Mouse (Mus musculus): ENCODE measurements around the gene Rad17. TPM values are rescaled to one million over a fixed set of nuclear protein-coding genes. Genes with fewer than 3 reads are reported as not detected.
A peak's percentile ranks its signal among the peaks of the same experiment; 100 is the strongest.

The Rad17 gene
- total and polyA plus RNA-seq, 3 experiments, result 8.9 to 48.6 (median 43.9) TPM

- Histone ChIP-seq H3K36me3 (replicated peaks) (no peaks in the 10 kb centered on the region), H3K9me3 (replicated peaks) (no peaks in the 10 kb centered on the region), H3K27me3 (ENCODE audit: insufficient read depth, low read length) (peaks cover 38% of the 10 kb centered on the region), H3K4me1 (ENCODE audit: insufficient read depth, low read depth, low read length) (peaks cover 14% of the 10 kb centered on the region; the same call in 1 of the 2 replicates), H3K4me3 (ENCODE audit: low read depth, low read length) (no peak overlapping the region)
- DNase-seq (ENCODE audit: low spot score) (no peak), ATAC-seq (ENCODE audit: extremely low read depth, insufficient number of reproducible peaks, low FRiP score, poor library complexity, severe bottlenecking) (no peak)
- no peak for TF ChIP-seq CTCF (IDR thresholded peaks at IDR 0.05; ENCODE audit: low read depth, low read length)
Measured at GRCm38 (mm10) chr13:100681615-100682014, 30.8 kb upstream of the Rad17 start.

GRCm38 (mm10) chr13:100675936-100676635, 25.2 kb upstream of the Rad17 start:
- H3K27me3 ChIP-seq (ENCODE audit: insufficient read depth, low read length), result peaks cover 46% of the 10 kb centered on the region
- no peak for ATAC-seq (ENCODE audit: extremely low read depth, insufficient number of reproducible peaks, low FRiP score, poor library complexity, severe bottlenecking)
- no peaks in the 10 kb centered on the region for H3K36me3 ChIP-seq (replicated peaks)
- TF ChIP-seq CTCF (IDR thresholded peaks at IDR 0.05; ENCODE audit: low read depth, low read length) (no peak), GATA2 (IDR thresholded peaks at IDR 0.05; ENCODE audit: borderline replicate concordance, low read depth, low read length) (no peak), TAL1 (conservative IDR thresholded peaks at IDR 0.05; ENCODE audit: low read depth, low read length) (no peak), POLR2AphosphoS5 (IDR thresholded peaks at IDR 0.05; ENCODE audit: insufficient replicate concordance, low read depth, low read length) (no peak), GATA1 (IDR thresholded peaks at IDR 0.05; ENCODE audit: borderline replicate concordance, low read length) (no peak)
- no peaks in the 10 kb centered on the region for H3K9me3 ChIP-seq (replicated peaks)
- H3K4me1 ChIP-seq (ENCODE audit: insufficient read depth, low read depth, low read length), result peaks cover 12% of the 10 kb centered on the region; the same call in 1 of the 2 replicates
- no peak for DNase-seq (ENCODE audit: low spot score)
- no peak overlapping the region for H3K4me3 ChIP-seq (ENCODE audit: low read depth, low read length)

DNA sequence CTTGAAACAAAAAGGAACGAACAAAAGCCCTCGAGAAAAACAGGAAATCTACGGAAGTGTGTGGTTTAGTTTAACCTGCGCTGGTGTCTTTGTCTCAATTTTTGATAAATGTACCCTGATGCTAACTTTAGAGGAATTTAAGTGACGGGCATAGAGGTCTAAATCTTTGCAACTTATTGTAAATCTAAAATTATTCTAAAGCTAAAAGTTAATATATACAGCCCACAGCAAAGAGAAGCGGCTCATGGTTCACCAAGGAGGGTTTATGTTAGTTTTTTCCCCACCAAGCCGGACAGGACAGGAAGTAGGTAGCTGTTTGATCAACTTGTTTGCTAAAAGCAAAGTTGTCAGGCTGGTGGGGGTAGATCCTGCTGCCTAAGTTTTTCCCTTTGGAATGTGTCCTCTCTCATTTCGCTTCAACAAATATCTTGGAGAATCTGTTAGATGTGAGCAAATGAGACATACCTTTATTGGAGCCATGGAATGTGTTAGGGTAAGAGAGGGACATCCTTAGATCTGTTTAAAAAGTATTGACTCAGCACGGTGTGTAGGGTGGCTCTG, 19.4 kb upstream of the Rad17 start:
- ATAC-seq (ENCODE audit: extremely low read depth, insufficient number of reproducible peaks, low FRiP score, poor library complexity, severe bottlenecking) (no peak), DNase-seq (ENCODE audit: low spot score) (no peak)
- Histone ChIP-seq H3K4me3 (ENCODE audit: low read depth, low read length) (no peak overlapping the region), H3K36me3 (replicated peaks) (peaks cover 15% of the 10 kb centered on the region), H3K27me3 (ENCODE audit: insufficient read depth, low read length) (peaks cover 9% of the 10 kb centered on the region; the same call in 1 of the 2 replicates), H3K9me3 (replicated peaks) (peaks cover 4% of the 10 kb centered on the region), H3K4me1 (ENCODE audit: insufficient read depth, low read depth, low read length) (no peaks in the 10 kb centered on the region)
- no peak for TF ChIP-seq TAL1 (conservative IDR thresholded peaks at IDR 0.05; ENCODE audit: low read depth, low read length)
- TF ChIP-seq GATA1 (IDR thresholded peaks at IDR 0.05; ENCODE audit: borderline replicate concordance, low read length), result no peak
- no peak for TF ChIP-seq CTCF (IDR thresholded peaks at IDR 0.05; ENCODE audit: low read depth, low read length)
- TF ChIP-seq POLR2AphosphoS5 (IDR thresholded peaks at IDR 0.05; ENCODE audit: insufficient replicate concordance, low read depth, low read length), result no peak
- no peak for TF ChIP-seq GATA2 (IDR thresholded peaks at IDR 0.05; ENCODE audit: borderline replicate concordance, low read depth, low read length)

GRCm38 (mm10) chr13:100669291-100670022, 18.6 kb upstream of the Rad17 start, which contains the start of gene Ccdc125:
Gene Ccdc125, plus strand, starts transcription at chr13:100669717.
- peaks cover 4% of the 10 kb centered on the region for H3K9me3 ChIP-seq (replicated peaks)
- no peak for DNase-seq (ENCODE audit: low spot score)
- H3K36me3 ChIP-seq (replicated peaks), result peaks cover 18% of the 10 kb centered on the region
- H3K4me1 ChIP-seq (ENCODE audit: insufficient read depth, low read depth, low read length), result no peaks in the 10 kb centered on the region
- ATAC-seq (ENCODE audit: extremely low read depth, insufficient number of reproducible peaks, low FRiP score, poor library complexity, severe bottlenecking), result no peak
- H3K4me3 ChIP-seq (ENCODE audit: low read depth, low read length), result no peak within 1 kb of the TSS
- H3K27me3 ChIP-seq (ENCODE audit: insufficient read depth, low read length), result peaks cover 7% of the 10 kb centered on the region; the same call in 1 of the 2 replicates
- TF ChIP-seq POLR2AphosphoS5 (IDR thresholded peaks at IDR 0.05; ENCODE audit: insufficient replicate concordance, low read depth, low read length) (no peak), GATA1 (IDR thresholded peaks at IDR 0.05; ENCODE audit: borderline replicate concordance, low read length) (no peak), TAL1 (conservative IDR thresholded peaks at IDR 0.05; ENCODE audit: low read depth, low read length) (no peak), GATA2 (IDR thresholded peaks at IDR 0.05; ENCODE audit: borderline replicate concordance, low read depth, low read length) (no peak), CTCF (IDR thresholded peaks at IDR 0.05; ENCODE audit: low read depth, low read length) (no peak)

DNA sequence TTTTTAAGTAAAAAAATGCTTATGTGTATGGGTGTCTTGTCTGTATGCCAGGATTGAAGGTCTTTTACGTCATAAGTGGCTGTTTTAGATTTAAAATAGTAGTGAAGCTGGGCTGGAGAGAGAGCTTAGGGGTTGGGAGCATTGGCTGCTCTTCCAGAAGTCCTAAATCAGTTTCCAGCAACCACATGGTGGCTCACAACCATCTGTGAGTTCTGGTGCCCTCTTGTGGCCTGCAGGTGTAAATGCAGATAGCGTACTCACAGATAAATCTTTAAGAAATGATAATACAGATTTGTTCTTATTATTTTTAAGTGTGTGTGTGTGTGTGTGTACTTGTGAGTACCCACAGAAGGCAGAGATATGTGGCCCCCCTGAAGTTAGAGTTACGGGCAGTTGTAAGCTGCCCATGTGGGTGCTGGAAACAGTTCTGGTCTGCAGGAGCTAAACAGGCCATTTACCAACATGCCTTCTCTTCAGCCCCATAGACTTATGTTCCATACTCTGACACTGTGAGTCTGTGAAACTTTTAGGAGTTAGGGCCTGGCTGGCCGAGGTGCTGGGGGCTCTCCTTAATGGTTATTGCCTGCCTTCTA, 9.1 kb upstream of the Rad17 start:
- H3K36me3 ChIP-seq (replicated peaks), result peaks cover 66% of the 10 kb centered on the region
- H3K27me3 ChIP-seq (ENCODE audit: insufficient read depth, low read length), result no peaks in the 10 kb centered on the region
- no peak overlapping the region for H3K4me3 ChIP-seq (ENCODE audit: low read depth, low read length)
- TF ChIP-seq CTCF (IDR thresholded peaks at IDR 0.05; ENCODE audit: low read depth, low read length) (peak; percentile 83), POLR2AphosphoS5 (IDR thresholded peaks at IDR 0.05; ENCODE audit: insufficient replicate concordance, low read depth, low read length) (no peak), GATA1 (IDR thresholded peaks at IDR 0.05; ENCODE audit: borderline replicate concordance, low read length) (no peak), GATA2 (IDR thresholded peaks at IDR 0.05; ENCODE audit: borderline replicate concordance, low read depth, low read length) (no peak), TAL1 (conservative IDR thresholded peaks at IDR 0.05; ENCODE audit: low read depth, low read length) (no peak)
- no peaks in the 10 kb centered on the region for H3K9me3 ChIP-seq (replicated peaks)
- no peak for ATAC-seq (ENCODE audit: extremely low read depth, insufficient number of reproducible peaks, low FRiP score, poor library complexity, severe bottlenecking)
- peaks cover 7% of the 10 kb centered on the region for H3K4me1 ChIP-seq (ENCODE audit: insufficient read depth, low read depth, low read length)
- no peak for DNase-seq (ENCODE audit: low spot score)

DNA sequence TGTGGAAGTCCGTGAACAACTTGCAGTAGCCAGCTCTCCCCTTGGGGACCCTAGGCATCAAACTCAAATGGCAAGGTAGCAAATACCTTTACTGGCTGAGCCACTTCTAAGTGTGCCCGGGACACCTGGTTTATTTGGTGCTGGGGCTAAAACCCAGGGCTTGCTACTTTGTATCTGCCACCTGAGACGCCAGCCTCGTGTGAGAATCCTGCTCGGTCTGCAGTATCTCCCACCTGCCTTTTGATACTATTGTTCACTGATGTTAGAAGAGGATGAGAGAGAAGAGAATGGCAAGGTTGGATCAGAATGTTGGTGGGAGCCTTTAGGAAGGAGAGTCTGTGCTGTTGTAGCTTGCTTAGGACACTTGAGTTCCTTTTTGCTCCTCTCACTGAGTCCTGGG, 7.2 kb upstream of the Rad17 start:
- DNase-seq (ENCODE audit: low spot score) (no peak), ATAC-seq (ENCODE audit: extremely low read depth, insufficient number of reproducible peaks, low FRiP score, poor library complexity, severe bottlenecking) (no peak)
- H3K27me3 ChIP-seq (ENCODE audit: insufficient read depth, low read length), result no peaks in the 10 kb centered on the region
- TF ChIP-seq POLR2AphosphoS5 (IDR thresholded peaks at IDR 0.05; ENCODE audit: insufficient replicate concordance, low read depth, low read length) (no peak), GATA2 (IDR thresholded peaks at IDR 0.05; ENCODE audit: borderline replicate concordance, low read depth, low read length) (no peak), CTCF (IDR thresholded peaks at IDR 0.05; ENCODE audit: low read depth, low read length) (no peak), TAL1 (conservative IDR thresholded peaks at IDR 0.05; ENCODE audit: low read depth, low read length) (no peak), GATA1 (IDR thresholded peaks at IDR 0.05; ENCODE audit: borderline replicate concordance, low read length) (no peak)
- peaks cover 62% of the 10 kb centered on the region for H3K36me3 ChIP-seq (replicated peaks)
- H3K4me3 ChIP-seq (ENCODE audit: low read depth, low read length), result no peak overlapping the region
- peaks cover 15% of the 10 kb centered on the region for H3K4me1 ChIP-seq (ENCODE audit: insufficient read depth, low read depth, low read length)
- H3K9me3 ChIP-seq (replicated peaks), result no peaks in the 10 kb centered on the region
